Mouse (Mus musculus) neural tube, embryonic 12.5 days (tissue): Measurements from ENCODE around the gene Nup107. TPM values are rescaled to one million over a fixed set of nuclear protein-coding genes. Genes with fewer than 3 reads are reported as not detected.
"Not testable (repeated sequence)": the region's sequence is repeated elsewhere in the genome, so short reads cannot be mapped to it uniquely, and the experiment has no call there.

ENCODE experiments used
- ATAC-seq: fragments of 200-750 bp; cut with Nextera tagmentation; 2 replicates; pipeline ENCODE4 v1.8.0; 2017; ENCODE audit warnings: low read depth, mild to moderate bottlenecking, moderate TSS enrichment, moderate library complexity; ENCODE audit not compliant: low FRiP score
- H3K27ac ChIP-seq: fragments of 300-500 bp; sonication (generic); 2 replicates; pipeline ENCODE4 v1.5.1; 2016
- H3K27me3 ChIP-seq: fragments of 300-500 bp; sonication (generic); replicated peaks from 2 replicates; pipeline ENCODE4 v1.6.1; 2016; ENCODE audit warnings: mild to moderate bottlenecking
- H3K36me3 ChIP-seq: fragments of 300-500 bp; sonication (generic); 2 replicates; pipeline ENCODE4 v1.6.1; 2016; ENCODE audit warnings: mild to moderate bottlenecking
- H3K4me1 ChIP-seq: fragments of 300-500 bp; sonication (generic); 2 replicates; pipeline ENCODE4 v1.6.1; 2016
- H3K4me2 ChIP-seq: fragments of 300-500 bp; sonication (generic); replicated peaks from 2 replicates; pipeline ENCODE4 v1.6.1; 2016; ENCODE audit warnings: mild to moderate bottlenecking
- H3K4me3 ChIP-seq: fragments of 300-500 bp; sonication (generic); 2 replicates; pipeline ENCODE4 v1.5.1; 2016
- H3K9ac ChIP-seq: fragments of 300-500 bp; sonication (generic); 2 replicates; pipeline ENCODE4 v1.6.1; 2016; ENCODE audit warnings: mild to moderate bottlenecking
- H3K9me3 ChIP-seq: fragments of 300-500 bp; sonication (generic); 2 replicates; pipeline ENCODE4 v1.6.1; 2016; ENCODE audit warnings: mild to moderate bottlenecking
- WGBS: fragments of 180-500 bp; shearing (Covaris S2); methylation state at CpG from one replicate; pipeline ENCODE4 v1.1.7; 2016; 5-methylcytosine and 5-hydroxymethylcytosine counted together
- polyA plus RNA-seq: library from polyadenylated mRNA; unstranded; fragments of >200 nt; fragmentation: Nextera tagmentation; extraction: Ambion mirVana; gene quantifications from 2 replicates; pipeline ENCODE4 v1.2.1, GENCODE M21; 2016

The Nup107 gene
- polyA plus RNA-seq, 1 experiment from 2014 or later, result 67.1 TPM

- Histone ChIP-seq H3K4me2 (no peak overlapping the region), H3K9me3 (no peaks in the 10 kb centered on the region), H3K27ac (no peak overlapping the region), H3K4me3 (no peak overlapping the region), H3K27me3 (no peaks in the 10 kb centered on the region), H3K4me1 (no peaks in the 10 kb centered on the region), H3K36me3 (peaks cover 77% of the 10 kb centered on the region), H3K9ac (no peak overlapping the region)
- 92% methylated on average over 11 of the region's 11 CpGs for WGBS
- ATAC-seq, result no peak
Measured at GRCm38 (mm10) chr10:117765116-117765894, 27.2 kb downstream of the Nup107 start.

- Histone ChIP-seq H3K9ac (no peak overlapping the region), H3K4me1 (no peaks in the 10 kb centered on the region), H3K4me3 (no peak overlapping the region), H3K36me3 (peaks cover 78% of the 10 kb centered on the region), H3K9me3 (no peaks in the 10 kb centered on the region), H3K27me3 (no peaks in the 10 kb centered on the region), H3K27ac (no peak overlapping the region), H3K4me2 (no peak overlapping the region)
- 92% methylated on average over 6 of the region's 6 CpGs for WGBS
- no peak for ATAC-seq
Measured at GRCm38 (mm10) chr10:117764598-117764997, 27.9 kb downstream of the Nup107 start.

DNA sequence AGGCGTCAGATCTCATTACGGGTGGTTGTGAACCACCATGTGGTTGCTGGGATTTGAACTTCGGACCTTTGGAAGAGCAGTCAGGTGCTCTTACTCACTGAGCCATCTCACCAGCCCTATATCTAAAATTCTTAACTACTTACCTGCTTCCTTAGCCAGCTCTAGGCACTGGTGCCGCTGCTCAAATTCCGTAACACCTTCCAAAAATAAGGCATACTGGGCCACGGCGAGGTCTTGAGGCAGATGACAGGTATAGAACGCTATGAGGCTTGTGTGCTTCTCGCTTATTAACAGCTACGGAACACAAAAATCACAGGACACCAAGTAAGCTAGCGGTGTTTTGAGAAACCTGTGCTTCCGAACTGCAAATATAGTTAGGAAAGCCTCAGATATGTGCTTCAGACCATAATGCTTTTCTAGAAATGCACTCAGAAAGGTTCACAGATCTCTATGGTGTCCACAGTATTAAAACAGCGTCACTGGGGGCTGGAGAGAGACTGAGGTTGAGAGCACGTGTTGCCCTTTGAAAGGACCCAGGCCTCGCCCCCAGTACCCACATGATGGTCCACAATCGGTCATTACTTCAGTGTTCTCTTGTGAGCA lies 28.8 kb downstream of the Nup107 start:
- peaks cover 84% of the 10 kb centered on the region for H3K36me3 ChIP-seq

DNA sequence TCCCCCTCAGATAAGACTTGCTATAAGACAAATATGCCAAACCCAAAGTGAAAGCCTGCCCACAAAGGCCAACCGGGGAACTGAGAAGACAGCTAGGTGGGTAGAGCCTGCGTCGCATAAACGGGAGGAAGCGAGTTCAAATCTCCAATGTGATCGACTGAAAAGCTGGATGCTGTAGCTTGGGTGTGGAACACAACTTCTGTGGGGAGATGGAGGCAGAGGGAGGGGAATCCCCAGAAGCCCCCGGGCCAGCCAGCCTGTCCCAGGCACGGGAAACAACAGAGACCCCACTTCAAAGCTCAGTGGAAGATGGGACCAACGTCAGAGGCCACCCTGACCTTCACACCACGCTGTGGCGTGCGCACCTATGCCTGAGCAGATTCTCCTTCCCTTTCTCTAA lies 29.5 kb downstream of the Nup107 start:
- WGBS, result 97% methylated on average over 12 of the region's 12 CpGs
- Histone ChIP-seq H3K27me3 (no peaks in the 10 kb centered on the region), H3K4me2 (no peak overlapping the region), H3K36me3 (peaks cover 85% of the 10 kb centered on the region), H3K4me1 (no peaks in the 10 kb centered on the region), H3K9ac (no peak overlapping the region), H3K9me3 (no peaks in the 10 kb centered on the region), H3K27ac (no peak overlapping the region), H3K4me3 (no peak overlapping the region)
- no peak for ATAC-seq

More for the DNA sequence above, 28.8 kb downstream of the Nup107 start:
- H3K4me3 ChIP-seq, result no peak overlapping the region
- H3K27ac ChIP-seq, result no peak overlapping the region
- WGBS, result 97% methylated on average over 16 of the region's 16 CpGs
- H3K4me1 ChIP-seq, result no peaks in the 10 kb centered on the region
- no peak for ATAC-seq
- H3K27me3 ChIP-seq, result no peaks in the 10 kb centered on the region
- H3K9ac ChIP-seq, result no peak overlapping the region
- no peak overlapping the region for H3K4me2 ChIP-seq
- H3K9me3 ChIP-seq, result no peaks in the 10 kb centered on the region

- Histone ChIP-seq H3K27me3 (no peaks in the 10 kb centered on the region), H3K9me3 (no peaks in the 10 kb centered on the region), H3K36me3 (peaks cover 86% of the 10 kb centered on the region), H3K27ac (no peak overlapping the region), H3K9ac (no peak overlapping the region), H3K4me3 (no peak overlapping the region), H3K4me1 (no peaks in the 10 kb centered on the region), H3K4me2 (no peak overlapping the region)
- no peak for ATAC-seq
- 93% methylated on average over 2 of the region's 2 CpGs for WGBS
Measured at GRCm38 (mm10) chr10:117762281-117762830, 30.1 kb downstream of the Nup107 start.

DNA sequence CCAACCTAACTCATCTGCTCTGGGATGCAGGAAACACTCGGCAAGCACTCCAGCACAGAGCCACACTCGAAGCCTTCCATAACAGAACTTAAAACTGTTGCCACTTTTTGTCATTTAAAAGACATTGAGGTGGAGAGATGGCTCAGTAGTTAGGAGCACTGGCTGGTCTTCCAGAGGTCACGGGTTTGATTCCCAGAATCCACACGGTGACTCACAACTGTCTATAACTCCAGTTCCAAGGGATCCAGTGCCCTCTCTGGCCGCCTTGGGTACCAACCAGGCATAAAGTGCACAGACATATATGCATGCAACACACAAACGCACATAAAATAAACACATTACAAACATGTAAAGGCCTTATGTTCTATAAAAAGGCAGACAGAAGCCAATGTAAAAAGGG lies 31.0 kb downstream of the Nup107 start:
- Histone ChIP-seq H3K27me3 (no peaks in the 10 kb centered on the region), H3K4me3 (no peak overlapping the region), H3K36me3 (peaks cover 90% of the 10 kb centered on the region), H3K4me1 (no peaks in the 10 kb centered on the region), H3K9me3 (no peaks in the 10 kb centered on the region), H3K4me2 (no peak overlapping the region), H3K27ac (no peak overlapping the region), H3K9ac (no peak overlapping the region)
- no peak for ATAC-seq
- WGBS, result 93% methylated on average over 6 of the region's 6 CpGs

DNA sequence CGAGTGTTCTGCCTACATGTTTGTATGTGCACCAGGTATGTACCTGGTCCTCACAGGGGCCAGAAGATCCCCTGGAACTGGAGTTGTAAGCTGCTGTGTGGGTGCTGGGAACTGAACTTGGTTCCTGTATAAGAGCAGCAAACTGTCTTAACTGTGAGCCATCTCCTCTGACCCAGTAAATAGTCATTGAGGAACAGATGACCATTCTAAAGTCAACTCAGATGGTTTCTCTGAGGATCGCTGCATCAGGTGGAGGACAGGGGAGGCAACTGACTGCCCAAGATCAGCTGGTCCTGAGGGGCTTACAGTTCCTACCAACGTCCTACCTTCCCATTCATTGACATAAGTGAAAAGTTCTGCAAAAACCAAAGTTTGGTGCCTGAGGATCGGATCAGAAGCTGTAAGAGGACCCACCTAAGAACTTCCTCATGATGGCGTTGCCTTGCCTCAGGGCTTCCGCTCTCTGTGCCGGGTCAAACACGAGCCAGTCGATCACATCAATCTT lies 31.6 kb downstream of the Nup107 start:
- Histone ChIP-seq H3K36me3 (peaks cover 90% of the 10 kb centered on the region), H3K9me3 (no peaks in the 10 kb centered on the region), H3K4me2 (no peak overlapping the region), H3K4me3 (no peak overlapping the region), H3K27me3 (no peaks in the 10 kb centered on the region), H3K4me1 (no peaks in the 10 kb centered on the region), H3K9ac (no peak overlapping the region), H3K27ac (no peak overlapping the region)
- WGBS, result 93% methylated on average over 9 of the region's 9 CpGs
- ATAC-seq, result no peak

DNA sequence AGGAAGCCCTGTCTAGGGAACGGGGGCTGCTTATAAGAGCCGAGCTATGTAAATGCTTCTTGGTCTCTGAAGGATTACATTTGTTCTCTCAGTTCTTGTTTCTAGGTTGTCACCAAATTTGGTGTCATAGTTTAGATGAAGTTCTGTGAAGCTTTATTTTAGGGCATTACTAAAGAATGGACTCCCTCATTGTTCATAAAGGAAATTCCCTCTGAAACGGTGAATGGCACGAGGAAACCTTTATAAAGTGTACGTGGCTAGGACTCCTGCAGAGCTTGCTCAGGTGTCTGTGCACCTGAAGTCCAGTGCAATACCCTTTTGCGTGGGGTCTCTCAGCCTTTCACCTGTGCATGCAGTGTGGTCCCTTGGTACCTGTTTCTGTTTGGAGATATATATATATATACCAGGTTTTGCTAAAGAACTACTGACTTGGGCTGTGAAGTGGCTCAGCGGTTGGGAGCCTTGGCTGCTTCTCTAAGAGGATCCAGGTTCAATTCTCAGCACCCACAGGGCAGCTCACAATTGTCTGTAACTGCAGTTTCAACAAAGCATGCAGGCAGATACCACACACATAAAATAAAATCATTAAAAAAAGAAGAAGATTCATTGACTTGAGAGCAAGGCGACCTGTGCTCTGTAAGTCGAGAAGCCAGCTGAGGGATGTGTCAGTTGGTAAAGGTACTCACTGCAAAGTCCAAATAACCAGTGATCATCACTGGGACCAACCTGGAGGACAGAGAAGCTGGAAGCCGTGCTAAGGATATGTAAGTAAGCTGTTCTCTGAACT lies 32.5 kb downstream of the Nup107 start:
- Histone ChIP-seq H3K9me3 (no peaks in the 10 kb centered on the region), H3K36me3 (peaks cover 90% of the 10 kb centered on the region)
- no peak for ATAC-seq

DNA sequence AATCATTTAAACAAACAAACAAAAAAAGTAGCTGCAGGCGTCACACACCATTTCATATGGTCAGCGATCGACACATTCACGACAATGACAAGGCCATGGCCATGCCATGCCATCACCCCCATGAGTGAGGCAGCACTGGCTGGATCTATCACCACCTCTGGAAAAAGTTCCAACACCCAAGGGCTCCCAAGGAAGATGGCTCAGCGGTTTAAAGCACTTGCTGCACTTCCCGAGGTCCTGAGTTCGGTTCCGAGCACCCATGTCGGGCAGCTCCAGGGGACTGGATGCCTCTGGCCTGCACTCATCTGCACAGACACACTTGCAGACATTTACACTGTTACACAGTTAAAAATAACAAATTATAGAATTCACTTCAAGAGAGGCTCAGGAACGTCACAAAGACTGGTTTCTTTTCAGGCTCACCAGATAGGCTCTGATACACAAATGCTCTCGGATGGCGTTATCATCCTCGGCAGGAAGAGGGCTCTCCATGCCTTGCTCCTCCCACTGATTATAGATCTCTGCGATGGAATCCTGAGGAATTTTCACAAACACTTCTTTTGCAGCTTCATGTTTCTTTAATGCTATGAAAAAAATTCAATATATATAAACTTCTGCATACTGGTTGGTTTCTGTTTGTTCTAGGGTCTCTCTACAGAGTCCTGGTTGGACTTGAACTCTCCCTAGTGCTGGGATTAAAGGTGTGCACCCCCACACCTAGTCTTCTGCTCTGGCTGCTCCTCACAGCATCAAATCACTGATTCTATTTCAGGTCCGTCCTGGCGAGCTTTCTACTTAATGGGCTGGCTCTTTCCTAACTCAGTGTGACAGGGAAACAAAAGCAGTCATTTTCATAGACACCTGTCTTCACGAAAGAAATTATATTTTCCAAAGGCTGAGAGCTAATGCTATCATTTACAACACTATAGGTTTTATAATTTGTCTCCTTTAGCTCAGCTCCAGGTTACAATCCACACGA lies 33.5 kb downstream of the Nup107 start:
- Histone ChIP-seq H3K4me1 (no peaks in the 10 kb centered on the region), H3K27ac (no peak overlapping the region), H3K27me3 (no peaks in the 10 kb centered on the region), H3K36me3 (peaks cover 90% of the 10 kb centered on the region), H3K4me3 (no peak overlapping the region), H3K4me2 (no peak overlapping the region), H3K9me3 (no peaks in the 10 kb centered on the region), H3K9ac (no peak overlapping the region)
- no peak for ATAC-seq
- 93% methylated on average over 18 of the region's 18 CpGs for WGBS

More for the DNA sequence above, 32.5 kb downstream of the Nup107 start:
- no peak overlapping the region for H3K27ac ChIP-seq
- WGBS, result 94% methylated on average over 10 of the region's 10 CpGs
- H3K9ac ChIP-seq, result no peak overlapping the region
- H3K4me3 ChIP-seq, result no peak overlapping the region
- no peak overlapping the region for H3K4me2 ChIP-seq
- H3K27me3 ChIP-seq, result no peaks in the 10 kb centered on the region
- no peaks in the 10 kb centered on the region for H3K4me1 ChIP-seq

DNA sequence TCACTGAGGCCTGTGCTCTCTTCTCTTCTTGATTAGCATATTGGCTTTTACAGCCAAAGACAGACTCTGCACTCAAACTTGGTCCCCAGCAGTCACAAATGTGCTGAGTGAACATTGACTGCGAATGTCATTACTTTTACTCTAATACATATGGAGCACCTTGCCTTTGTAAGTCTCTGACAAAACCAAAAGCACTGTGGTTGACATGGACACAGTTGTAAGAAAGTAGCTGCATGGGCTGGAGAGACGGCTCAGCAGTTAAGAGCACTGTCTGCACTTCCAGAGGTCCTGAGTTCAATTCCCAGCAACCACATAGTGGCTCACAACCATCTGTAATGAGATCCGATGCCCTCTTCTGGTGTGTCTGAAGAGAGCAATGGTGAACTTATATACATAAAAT lies 34.2 kb downstream of the Nup107 start:
- ATAC-seq, H3K4me3 ChIP-seq, H3K9ac ChIP-seq, H3K27me3 ChIP-seq, H3K4me1 ChIP-seq, H3K9me3 ChIP-seq, H3K27ac ChIP-seq, H3K4me2 ChIP-seq: not testable (repeated sequence)
- WGBS, result 94% methylated on average over 3 of the region's 3 CpGs
- H3K36me3 ChIP-seq, result peaks cover 85% of the 10 kb centered on the region

DNA sequence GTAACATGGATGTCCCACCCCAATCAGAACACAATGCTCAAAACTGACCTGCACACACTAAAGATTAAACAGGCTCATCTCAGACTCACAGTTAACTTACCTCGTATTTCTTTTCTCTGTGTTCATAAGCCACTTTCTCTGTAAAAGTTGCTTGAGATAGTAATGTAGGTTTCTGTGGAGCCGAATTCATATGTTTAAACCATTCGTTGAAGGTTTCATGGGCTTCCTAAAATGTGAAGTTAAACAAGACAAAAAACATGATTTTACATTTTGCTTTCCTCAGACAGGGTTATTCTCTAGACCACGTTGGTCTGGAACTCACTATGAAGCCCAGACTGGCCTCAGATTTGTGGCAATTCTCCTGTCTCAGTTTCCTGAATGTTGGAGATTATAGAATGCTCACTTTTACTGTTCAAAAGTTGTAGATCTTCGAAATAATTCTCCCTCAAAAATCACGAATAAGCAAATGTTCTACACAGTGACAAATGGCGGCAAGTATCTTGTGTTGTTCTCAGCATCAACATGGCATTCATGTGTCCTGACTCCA lies 34.6 kb downstream of the Nup107 start:
- Histone ChIP-seq H3K4me1 (no peaks in the 10 kb centered on the region), H3K27me3 (no peaks in the 10 kb centered on the region), H3K9ac (no peak overlapping the region), H3K27ac (no peak overlapping the region), H3K9me3 (no peaks in the 10 kb centered on the region), H3K4me2 (no peak overlapping the region), H3K36me3 (peaks cover 85% of the 10 kb centered on the region), H3K4me3 (no peak overlapping the region)
- ATAC-seq, result no peak
- 94% methylated on average over 7 of the region's 7 CpGs for WGBS
